Mouse (Mus musculus): ENCODE measurements at regions not wholly inside any gene's neighbourhood (a gene's known extent, or its start where the extent isn't known, plus 50 kb on each side); places are given as distances from the start of the nearest gene placed in this dataset.
"Not testable (repeated sequence)": the region's sequence is repeated elsewhere in the genome, so short reads cannot be mapped to it uniquely, and the experiment has no call there.

- DNase-seq, result peak in 1 of 2 experiments; percentile 23
Observed at GRCm38 (mm10) chr12:113597163-113597562, 53.5 kb downstream of the Adam6a start.

GRCm38 (mm10) chr12:113610924-113611323, 67.2 kb downstream of the Adam6a start:
- peak in 1 of 2 experiments; percentile 8 for DNase-seq

GRCm38 (mm10) chr12:113625221-113625620, 81.5 kb downstream of the Adam6a start:
- not testable (repeated sequence) for DNase-seq

- DNase-seq, result not testable (repeated sequence)
Observed at GRCm38 (mm10) chr12:113630803-113631202, 87.1 kb downstream of the Adam6a start.

All from spleen, adult 18-20 months (tissue).